Mouse (Mus musculus): ENCODE measurements around the gene Pgs1. TPM values are rescaled to one million over a fixed set of nuclear protein-coding genes. Genes with fewer than 3 reads are reported as not detected.

The Pgs1 gene
- polyA plus RNA-seq, 1 experiment from 2014 or later = 33.7 TPM

- Histone ChIP-seq H3K4me3 (ENCODE audit: low read depth, low read length) (peak overlapping the region; percentile 100; the same call in 1 of the 2 replicates), H3K9ac (replicated peaks; ENCODE audit: low read length) (peak overlapping the region; percentile 95)
- WGBS = 66% methylated on average over 4 of the region's 4 CpGs
These were observed 1.9 kb downstream of the Pgs1 start for GRCm38 (mm10) chr11:117987968-117988367.

GRCm38 (mm10) chr11:117989241-117989640 lies 3.1 kb downstream of the Pgs1 start:
- Histone ChIP-seq H3K9me3 (replicated peaks; ENCODE audit: control insufficient read depth, low read length) (no peaks in the 10 kb centered on the region), H3K9ac (replicated peaks; ENCODE audit: low read length) (no peak overlapping the region), H3K36me3 (replicated peaks; ENCODE audit: control insufficient read depth, insufficient read depth, low read depth, low read length) (no peaks in the 10 kb centered on the region), H3K4me1 (ENCODE audit: control insufficient read depth, insufficient read depth, low read length) (peaks cover 4% of the 10 kb centered on the region; the same call in 1 of the 2 replicates), H3K27ac (replicated peaks; ENCODE audit: low read depth, low read length) (no peak overlapping the region), H3K4me2 (ENCODE audit: low read depth, low read length) (no peak overlapping the region), H3K4me3 (ENCODE audit: low read depth, low read length) (no peak overlapping the region), H3K27me3 (ENCODE audit: control insufficient read depth, insufficient read depth, low read length) (no peaks in the 10 kb centered on the region)
- 87% methylated on average over 4 of the region's 4 CpGs for WGBS
- ATAC-seq (replicated peaks; ENCODE audit: insufficient number of reproducible peaks, low FRiP score, low TSS enrichment, low read depth) (no peak), DNase-seq (ENCODE audit: low spot score) (no peak)

More at GRCm38 (mm10) chr11:117987968-117988367, 1.9 kb downstream of the Pgs1 start:
- no peak overlapping the region for H3K27ac ChIP-seq (replicated peaks; ENCODE audit: low read depth, low read length)
- DNase-seq (ENCODE audit: low spot score) (no peak), ATAC-seq (replicated peaks; ENCODE audit: insufficient number of reproducible peaks, low FRiP score, low TSS enrichment, low read depth) (no peak)
- no peaks in the 10 kb centered on the region for H3K36me3 ChIP-seq (replicated peaks; ENCODE audit: control insufficient read depth, insufficient read depth, low read depth, low read length)
- H3K27me3 ChIP-seq (ENCODE audit: control insufficient read depth, insufficient read depth, low read length) = no peaks in the 10 kb centered on the region
- no peaks in the 10 kb centered on the region for H3K9me3 ChIP-seq (replicated peaks; ENCODE audit: control insufficient read depth, low read length)
- peaks cover 4% of the 10 kb centered on the region; the same call in 1 of the 2 replicates for H3K4me1 ChIP-seq (ENCODE audit: control insufficient read depth, insufficient read depth, low read length)
- H3K4me2 ChIP-seq (ENCODE audit: low read depth, low read length) = peak overlapping the region; percentile 52

- no peak overlapping the region for H3K4me3 ChIP-seq (ENCODE audit: low read depth, low read length)
- DNase-seq (ENCODE audit: low spot score) (no peak), ATAC-seq (replicated peaks; ENCODE audit: insufficient number of reproducible peaks, low FRiP score, low TSS enrichment, low read depth) (no peak)
- no peaks in the 10 kb centered on the region for H3K36me3 ChIP-seq (replicated peaks; ENCODE audit: control insufficient read depth, insufficient read depth, low read depth, low read length)
- no peaks in the 10 kb centered on the region for H3K27me3 ChIP-seq (ENCODE audit: control insufficient read depth, insufficient read depth, low read length)
- no peak overlapping the region for H3K9ac ChIP-seq (replicated peaks; ENCODE audit: low read length)
- 66% methylated on average over 10 of the region's 10 CpGs for WGBS
- no peak overlapping the region for H3K27ac ChIP-seq (replicated peaks; ENCODE audit: low read depth, low read length)
- peaks cover 4% of the 10 kb centered on the region; the same call in 1 of the 2 replicates for H3K4me1 ChIP-seq (ENCODE audit: control insufficient read depth, insufficient read depth, low read length)
- no peak overlapping the region for H3K4me2 ChIP-seq (ENCODE audit: low read depth, low read length)
- H3K9me3 ChIP-seq (replicated peaks; ENCODE audit: control insufficient read depth, low read length) = no peaks in the 10 kb centered on the region
These were observed 3.8 kb downstream of the Pgs1 start for GRCm38 (mm10) chr11:117989926-117990325.

- ATAC-seq (replicated peaks; ENCODE audit: insufficient number of reproducible peaks, low FRiP score, low TSS enrichment, low read depth) (no peak), DNase-seq (ENCODE audit: low spot score) (no peak)
- no peaks in the 10 kb centered on the region for H3K36me3 ChIP-seq (replicated peaks; ENCODE audit: control insufficient read depth, insufficient read depth, low read depth, low read length)
- 57% methylated on average over 9 of the region's 9 CpGs for WGBS
- H3K9ac ChIP-seq (replicated peaks; ENCODE audit: low read length) = no peak overlapping the region
- H3K4me2 ChIP-seq (ENCODE audit: low read depth, low read length) = no peak overlapping the region
- no peaks in the 10 kb centered on the region for H3K4me1 ChIP-seq (ENCODE audit: control insufficient read depth, insufficient read depth, low read length)
- no peak overlapping the region for H3K4me3 ChIP-seq (ENCODE audit: low read depth, low read length)
- no peaks in the 10 kb centered on the region for H3K27me3 ChIP-seq (ENCODE audit: control insufficient read depth, insufficient read depth, low read length)
- H3K27ac ChIP-seq (replicated peaks; ENCODE audit: low read depth, low read length) = no peak overlapping the region
- no peaks in the 10 kb centered on the region for H3K9me3 ChIP-seq (replicated peaks; ENCODE audit: control insufficient read depth, low read length)
These were observed 5.7 kb downstream of the Pgs1 start for GRCm38 (mm10) chr11:117991502-117992470.

- Histone ChIP-seq H3K27me3 (ENCODE audit: control insufficient read depth, insufficient read depth, low read length) (no peaks in the 10 kb centered on the region), H3K4me3 (ENCODE audit: low read depth, low read length) (no peak overlapping the region), H3K4me2 (ENCODE audit: low read depth, low read length) (no peak overlapping the region), H3K27ac (replicated peaks; ENCODE audit: low read depth, low read length) (no peak overlapping the region), H3K4me1 (ENCODE audit: control insufficient read depth, insufficient read depth, low read length) (no peaks in the 10 kb centered on the region), H3K9ac (replicated peaks; ENCODE audit: low read length) (no peak overlapping the region), H3K9me3 (replicated peaks; ENCODE audit: control insufficient read depth, low read length) (no peaks in the 10 kb centered on the region), H3K36me3 (replicated peaks; ENCODE audit: control insufficient read depth, insufficient read depth, low read depth, low read length) (no peaks in the 10 kb centered on the region)
- ATAC-seq (replicated peaks; ENCODE audit: insufficient number of reproducible peaks, low FRiP score, low TSS enrichment, low read depth) = no peak
- 70% methylated on average over 14 of the region's 14 CpGs for WGBS
- DNase-seq (ENCODE audit: low spot score) = no peak
These were observed 7.4 kb downstream of the Pgs1 start for GRCm38 (mm10) chr11:117993190-117994175.

GRCm38 (mm10) chr11:117994250-117995057 lies 8.4 kb downstream of the Pgs1 start:
- 79% methylated on average over 9 of the region's 9 CpGs for WGBS
- DNase-seq (ENCODE audit: low spot score) = no peak
- no peak overlapping the region for H3K9ac ChIP-seq (replicated peaks; ENCODE audit: low read length)
- H3K4me1 ChIP-seq (ENCODE audit: control insufficient read depth, insufficient read depth, low read length) = no peaks in the 10 kb centered on the region
- no peak overlapping the region for H3K27ac ChIP-seq (replicated peaks; ENCODE audit: low read depth, low read length)
- no peak overlapping the region for H3K4me2 ChIP-seq (ENCODE audit: low read depth, low read length)
- no peaks in the 10 kb centered on the region for H3K9me3 ChIP-seq (replicated peaks; ENCODE audit: control insufficient read depth, low read length)
- no peak for ATAC-seq (replicated peaks; ENCODE audit: insufficient number of reproducible peaks, low FRiP score, low TSS enrichment, low read depth)
- no peak overlapping the region for H3K4me3 ChIP-seq (ENCODE audit: low read depth, low read length)
- no peaks in the 10 kb centered on the region for H3K27me3 ChIP-seq (ENCODE audit: control insufficient read depth, insufficient read depth, low read length)
- H3K36me3 ChIP-seq (replicated peaks; ENCODE audit: control insufficient read depth, insufficient read depth, low read depth, low read length) = no peaks in the 10 kb centered on the region; the same call in 1 of the 2 replicates

GRCm38 (mm10) chr11:117995255-117995654 lies 9.2 kb downstream of the Pgs1 start:
- Histone ChIP-seq H3K36me3 (replicated peaks; ENCODE audit: control insufficient read depth, insufficient read depth, low read depth, low read length) (no peaks in the 10 kb centered on the region; the same call in 1 of the 2 replicates), H3K4me3 (ENCODE audit: low read depth, low read length) (no peak overlapping the region), H3K9me3 (replicated peaks; ENCODE audit: control insufficient read depth, low read length) (no peaks in the 10 kb centered on the region), H3K27me3 (ENCODE audit: control insufficient read depth, insufficient read depth, low read length) (no peaks in the 10 kb centered on the region), H3K27ac (replicated peaks; ENCODE audit: low read depth, low read length) (no peak overlapping the region), H3K4me1 (ENCODE audit: control insufficient read depth, insufficient read depth, low read length) (no peaks in the 10 kb centered on the region), H3K4me2 (ENCODE audit: low read depth, low read length) (no peak overlapping the region), H3K9ac (replicated peaks; ENCODE audit: low read length) (no peak overlapping the region)
- ATAC-seq (replicated peaks; ENCODE audit: insufficient number of reproducible peaks, low FRiP score, low TSS enrichment, low read depth) (no peak), DNase-seq (ENCODE audit: low spot score) (no peak)
- 48% methylated on average over 2 of the region's 2 CpGs for WGBS
